Mouse (Mus musculus) macrophage (primary cell): ENCODE results near the gene Sema3c. TPM values are rescaled to one million over a fixed set of nuclear protein-coding genes. Genes with fewer than 3 reads are reported as not detected.
A peak's percentile ranks its signal among the peaks of the same experiment; 100 is the strongest.
"Not testable (repeated sequence)": the region's sequence is repeated elsewhere in the genome, so short reads cannot be mapped to it uniquely, and the experiment has no call there.

Source experiments
- H3K27ac ChIP-seq: fragments of 350-480 bp; formaldehyde crosslinking; 2 replicates; pipeline ENCODE4 v1.9.0; 2021
- H3K36me3 ChIP-seq: fragments of 350-480 bp; formaldehyde crosslinking; 2 replicates; pipeline ENCODE4 v1.9.0; 2021; ENCODE audit errors: inconsistent target
- H3K4me3 ChIP-seq: fragments of 350-480 bp; formaldehyde crosslinking; 2 replicates; pipeline ENCODE4 v1.9.0; 2021; ENCODE audit errors: inconsistent target
- H3K79me2 ChIP-seq: fragments of 350-480 bp; formaldehyde crosslinking; 2 replicates; pipeline ENCODE4 v1.9.0; 2021; ENCODE audit errors: inconsistent target
- WGBS: methylation state at CpG from one replicate; pipeline ENCODE4 v1.1.7; 2026; ENCODE audit warnings: inconsistent platforms; ENCODE audit not compliant: missing documents; 5-methylcytosine and 5-hydroxymethylcytosine counted together
- polyA plus RNA-seq: library from polyadenylated mRNA; stranded (reverse); fragments of 250-400 nt; gene quantifications from 3 replicates; pipeline ENCODE4 v1.2.4, GENCODE M21; 2018; ENCODE audit warnings: inconsistent platforms
- total RNA-seq, 78 experiments: library from RNA; depleted of rRNA; stranded (reverse); fragments of 250-400 nt; gene quantifications; 1 replicate in 9 of 78; 2 replicates in 24 of 78; 3 replicates in 43 of 78; 4 replicates in 2 of 78; pipeline ENCODE4 v1.2.4; 2018; ENCODE audit warnings: inconsistent platforms in 56 of 78

Gene Sema3c
- total RNA-seq (2018; cell fraction: chromatin; rRNA removed) = 1 to 10 TPM in 5 of 26 experiments, under 1 TPM in 5, not detected in 16; 0.16 to 9.8 (median 1.1) TPM
- under 1 TPM in 17 of 26 experiments, not detected in 9; 0.03 to 0.19 (median 0.09) TPM for total RNA-seq (2018; cell fraction: cytosol; rRNA removed)
- total RNA-seq (2018; cell fraction: nucleus; rRNA removed) = 1 to 10 TPM in 2 of 26 experiments, under 1 TPM in 12, not detected in 12; 0.12 to 3.7 (median 0.57) TPM
- polyA plus RNA-seq = 0.05 to 0.12 TPM (median 0.07 TPM) in 3 replicates

DNA sequence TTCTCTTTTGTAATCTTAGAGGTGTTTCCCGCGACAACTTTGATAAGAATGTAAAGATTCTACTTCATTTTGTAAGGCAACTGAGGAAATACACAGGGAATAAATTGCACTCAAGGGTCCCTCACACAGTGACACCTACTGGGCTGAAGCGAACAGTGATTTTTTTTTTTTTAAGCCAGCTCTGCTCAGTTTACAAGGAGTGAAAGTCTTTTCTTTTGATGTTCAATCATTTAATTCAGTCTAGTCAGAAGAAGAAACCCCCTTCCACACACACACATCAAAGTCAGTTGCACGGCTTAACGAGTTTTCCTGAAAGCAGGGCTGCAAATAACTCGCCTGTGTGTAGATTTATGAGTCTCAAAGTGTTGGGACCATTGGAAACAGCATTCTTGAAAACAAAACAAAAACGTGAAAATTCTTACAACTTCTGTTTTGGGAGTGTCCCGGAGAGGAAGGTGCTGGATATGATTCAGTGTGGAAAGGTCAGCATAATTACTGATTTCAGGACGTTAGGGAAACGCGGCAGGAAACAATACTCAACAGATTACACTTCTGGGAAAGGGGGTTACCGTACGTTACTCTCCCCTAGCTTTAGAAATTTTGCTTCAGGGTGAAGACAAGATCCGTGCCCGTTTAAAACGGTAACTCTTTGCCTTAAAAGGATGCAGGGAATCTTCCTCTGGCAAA, at the start of gene Sema3c:
Gene Sema3c, plus strand, starts transcription at position 588 of the 687 bp plus-strand sequence.
- WGBS = 2% methylated on average over 16 of the region's 16 CpGs
- no peaks in the 10 kb centered on the region for H3K36me3 ChIP-seq
- H3K4me3 ChIP-seq = peak within 1 kb of the TSS; percentile 20; the same call in 1 of the 2 replicates

DNA sequence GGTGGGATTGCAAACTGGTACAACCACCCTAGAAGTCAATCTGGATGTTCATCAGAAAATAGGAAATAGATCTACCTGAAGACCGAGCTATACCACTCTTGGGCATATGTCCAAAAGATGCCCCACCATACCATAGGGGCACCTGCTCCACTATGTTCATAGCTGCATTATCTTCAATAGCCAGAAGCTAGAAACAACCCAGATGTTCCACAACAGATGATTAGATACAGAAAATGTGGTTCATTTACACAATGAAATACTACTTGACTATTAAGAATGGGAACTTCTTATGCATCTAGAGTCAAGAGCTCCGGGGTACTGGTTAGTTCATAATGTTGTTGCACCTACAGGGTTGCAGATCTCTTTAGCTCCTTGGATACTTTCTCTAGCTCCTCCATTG, 42.9 kb upstream of the Sema3c start:
- H3K79me2 ChIP-seq, H3K36me3 ChIP-seq: not testable (repeated sequence)
- 74% methylated on average over 2 of the region's 2 CpGs for WGBS

More for the DNA sequence above, at the start of gene Sema3c:
- no peaks in the 10 kb centered on the region for H3K79me2 ChIP-seq
- no peak within 1 kb of the TSS for H3K27ac ChIP-seq

DNA sequence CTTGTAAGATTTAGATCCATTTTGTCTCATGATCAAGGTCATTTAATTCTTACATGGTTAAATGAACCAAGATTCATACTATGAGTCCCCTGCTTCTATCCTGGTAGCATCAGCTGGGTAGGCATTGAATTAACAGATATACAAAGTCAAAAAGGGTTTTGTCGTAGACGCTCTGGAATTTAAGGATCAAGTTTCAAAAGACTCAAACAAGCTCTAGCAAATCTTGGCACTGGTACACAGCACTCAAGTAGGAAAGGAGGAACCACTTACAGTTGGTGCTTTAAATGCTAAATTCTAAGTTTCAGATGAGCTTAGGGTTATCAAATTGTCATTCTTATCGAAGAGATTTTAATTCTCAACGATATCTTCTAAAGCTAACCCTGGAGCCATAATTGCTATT, 30.9 kb upstream of the Sema3c start:
- no peak overlapping the region for H3K4me3 ChIP-seq
- H3K79me2 ChIP-seq = no peaks in the 10 kb centered on the region
- no peak overlapping the region for H3K27ac ChIP-seq
- WGBS = 91% methylated on average over 4 of the region's 4 CpGs
- no peaks in the 10 kb centered on the region for H3K36me3 ChIP-seq

More for the DNA sequence above, 42.9 kb upstream of the Sema3c start:
- not testable (repeated sequence) for H3K27ac ChIP-seq, H3K4me3 ChIP-seq

DNA sequence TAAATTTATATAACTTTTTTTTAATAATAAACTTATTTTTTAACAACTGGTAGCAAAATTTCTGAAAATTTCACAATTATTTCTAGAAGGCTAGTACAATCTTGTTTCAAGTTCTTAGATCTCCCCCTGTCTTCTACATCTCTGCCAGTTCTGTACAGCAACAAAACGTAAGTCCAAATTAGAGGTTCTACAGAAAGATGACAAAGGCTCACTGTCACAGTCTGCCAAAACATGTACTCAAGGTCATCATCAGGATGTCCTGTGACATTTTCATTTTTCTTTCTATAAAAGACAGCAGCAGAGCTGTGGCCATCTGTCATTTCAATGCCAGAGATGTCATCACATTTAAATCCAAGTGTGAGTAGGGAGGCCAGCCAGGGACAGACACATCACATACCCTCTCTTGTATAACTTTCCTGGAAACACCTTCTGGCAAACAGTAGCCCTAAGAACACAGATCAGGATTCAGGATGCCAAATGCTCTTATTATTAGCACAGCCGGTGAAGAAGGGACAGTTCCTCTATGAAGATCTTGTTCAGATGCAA, 29.1 kb upstream of the Sema3c start:
- WGBS = 100% methylated on average over 2 of the region's 2 CpGs
- no peaks in the 10 kb centered on the region for H3K79me2 ChIP-seq
- no peak overlapping the region for H3K27ac ChIP-seq
- H3K4me3 ChIP-seq = no peak overlapping the region
- no peaks in the 10 kb centered on the region for H3K36me3 ChIP-seq

DNA sequence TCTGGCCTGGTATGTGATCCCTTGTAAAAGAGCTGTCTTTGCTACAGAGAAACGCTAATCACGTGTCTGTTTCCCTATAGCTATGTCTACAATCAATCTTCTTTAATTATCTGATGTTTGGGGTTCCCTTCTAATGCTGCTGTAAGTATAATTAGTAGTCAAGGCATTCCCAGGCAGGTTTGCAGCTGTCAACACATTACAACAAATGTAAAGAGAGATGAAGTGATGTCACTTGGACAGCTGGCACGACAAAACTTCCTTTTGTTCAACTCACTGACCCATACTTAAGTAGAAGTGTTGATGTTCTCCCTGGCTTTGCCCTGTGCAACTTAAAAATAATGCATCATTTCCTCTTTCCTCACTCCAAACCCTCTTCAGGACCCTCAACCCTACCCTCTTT, 22.4 kb upstream of the Sema3c start:
- H3K4me3 ChIP-seq = no peak overlapping the region
- no peaks in the 10 kb centered on the region for H3K79me2 ChIP-seq
- WGBS = 80% methylated on average over 3 of the region's 3 CpGs
- no peaks in the 10 kb centered on the region for H3K36me3 ChIP-seq
- H3K27ac ChIP-seq = no peak overlapping the region

DNA sequence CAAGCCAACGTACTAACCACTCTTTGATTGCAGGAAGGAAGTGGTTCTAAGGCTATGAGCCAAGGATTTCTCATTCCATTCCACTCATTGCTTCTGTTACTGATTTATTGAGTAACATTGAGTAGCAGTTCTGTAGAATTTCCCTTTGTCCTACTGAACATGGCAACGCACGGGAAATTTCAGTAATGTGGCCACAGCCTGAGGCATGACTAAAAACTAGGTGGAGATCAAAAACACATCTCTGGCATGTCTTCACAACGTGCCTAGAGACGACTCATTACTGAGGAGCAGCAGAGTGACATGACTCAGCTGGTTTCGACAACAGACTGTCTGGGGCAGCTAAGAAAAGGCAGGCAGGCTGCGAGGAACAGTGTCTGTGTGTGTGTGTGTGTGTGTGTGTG, 18.0 kb upstream of the Sema3c start:
- no peak overlapping the region for H3K27ac ChIP-seq

DNA sequence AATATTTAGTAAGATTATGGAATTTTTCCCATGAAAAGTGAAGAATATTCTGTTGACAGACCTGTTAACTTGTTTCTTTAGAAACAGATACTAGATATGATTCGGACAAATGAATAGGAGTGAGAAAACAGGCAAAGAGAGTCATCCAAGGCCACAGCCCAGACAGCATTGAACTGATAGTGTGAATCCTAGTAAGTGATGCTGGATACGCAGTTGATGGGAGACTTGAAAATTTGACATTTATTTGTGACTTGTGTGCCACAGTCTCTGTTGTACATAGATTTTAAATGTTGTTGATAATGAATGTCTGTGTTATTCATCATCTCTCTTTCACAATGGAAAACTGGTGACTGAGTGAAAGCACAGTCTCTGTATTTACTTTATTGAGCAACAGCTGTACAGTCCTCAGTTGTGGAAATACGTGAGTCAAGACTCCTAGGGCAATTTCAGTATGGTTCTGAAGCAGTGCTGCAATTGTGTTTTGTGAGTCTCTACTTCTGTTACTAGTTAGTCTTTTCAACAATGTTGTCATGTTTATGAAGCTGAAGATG, 17.3 kb upstream of the Sema3c start:
- Histone ChIP-seq H3K36me3 (no peaks in the 10 kb centered on the region), H3K27ac (no peak overlapping the region), H3K79me2 (no peaks in the 10 kb centered on the region), H3K4me3 (no peak overlapping the region)
- 82% methylated on average over 3 of the region's 3 CpGs for WGBS

More for the DNA sequence above, 18.0 kb upstream of the Sema3c start:
- no peaks in the 10 kb centered on the region for H3K79me2 ChIP-seq
- no peaks in the 10 kb centered on the region for H3K36me3 ChIP-seq
- 2% methylated on average over 7 of the region's 7 CpGs for WGBS
- H3K4me3 ChIP-seq = no peak overlapping the region

DNA sequence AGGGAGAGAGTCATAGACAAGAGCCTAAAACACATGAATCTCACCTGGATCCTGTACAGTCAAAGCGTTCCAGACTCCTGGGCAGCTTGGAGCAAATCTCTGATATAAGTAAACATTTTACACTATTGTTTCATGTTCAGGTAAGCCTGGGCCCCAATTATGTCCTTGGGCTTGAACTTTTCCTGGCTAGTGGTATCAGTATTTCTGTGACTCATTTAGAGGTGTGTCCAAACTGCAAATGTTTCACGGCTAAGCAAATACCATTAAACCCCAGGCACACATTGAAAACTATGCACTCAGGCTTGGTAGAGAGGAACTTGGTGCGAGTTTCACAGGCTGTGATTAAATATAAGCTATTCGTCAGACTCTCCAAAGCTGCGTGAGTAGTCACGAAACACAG, 2.5 kb upstream of the Sema3c start:
- Histone ChIP-seq H3K36me3 (no peaks in the 10 kb centered on the region), H3K79me2 (no peaks in the 10 kb centered on the region), H3K27ac (no peak overlapping the region), H3K4me3 (no peak overlapping the region)
- 90% methylated on average over 6 of the region's 6 CpGs for WGBS

DNA sequence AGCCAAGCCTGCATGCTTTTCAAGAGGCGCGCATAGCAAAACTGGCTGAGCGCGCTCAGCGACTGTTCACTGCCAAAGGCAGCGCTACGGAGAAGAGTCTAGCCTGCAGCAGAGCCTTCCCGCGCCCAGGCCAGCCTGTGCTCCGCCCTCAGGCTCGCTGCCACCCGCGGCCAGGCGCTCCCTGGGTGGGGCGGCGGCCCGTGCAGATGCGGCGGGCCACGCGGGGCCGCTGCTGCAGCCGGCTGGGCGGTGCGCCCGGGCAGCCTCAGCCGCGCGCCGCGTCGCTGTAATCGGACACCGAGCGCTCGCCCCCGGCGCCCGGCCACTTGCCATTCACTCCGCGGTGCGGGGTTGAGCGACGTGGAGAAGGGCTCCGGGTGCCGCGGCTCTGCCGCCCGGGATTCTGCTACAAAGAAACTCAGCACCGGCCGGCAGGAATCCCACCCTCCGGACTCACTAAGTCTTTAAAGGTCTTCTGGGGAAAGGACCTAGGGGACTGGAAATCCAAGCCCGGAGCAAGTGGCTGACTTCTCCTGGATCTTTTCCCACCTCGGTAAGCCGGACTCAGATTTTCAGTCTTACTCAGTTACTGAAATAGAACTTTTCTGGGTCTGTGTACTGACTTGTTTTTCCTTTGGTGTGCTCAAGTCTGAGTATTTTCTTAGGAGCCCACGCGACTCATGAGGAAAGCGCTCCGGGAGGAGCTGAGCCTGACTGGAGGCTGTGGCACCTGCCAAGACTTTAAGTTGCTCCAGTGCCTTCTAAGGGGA, 517 bp downstream of the Sema3c start:
- no peak overlapping the region for H3K27ac ChIP-seq
- H3K36me3 ChIP-seq = no peaks in the 10 kb centered on the region
- WGBS = 3% methylated on average over 57 of the region's 59 CpGs
- peak overlapping the region; percentile 20; the same call in 1 of the 2 replicates for H3K4me3 ChIP-seq
- no peaks in the 10 kb centered on the region for H3K79me2 ChIP-seq

DNA sequence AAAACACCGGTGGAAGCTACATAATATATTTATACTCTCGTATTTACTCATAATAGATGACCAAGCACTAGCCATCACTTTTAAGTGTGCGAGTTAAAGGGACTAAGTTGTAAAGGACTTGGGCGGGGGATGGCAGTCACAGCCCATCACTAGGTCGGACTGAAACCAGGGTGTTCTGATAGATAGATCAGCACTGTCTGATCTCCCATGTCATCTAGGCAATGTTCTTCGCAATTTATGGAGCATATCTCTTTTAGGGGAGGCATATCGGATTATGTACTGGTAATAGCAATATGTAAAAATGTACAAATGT, 1.1 kb downstream of the Sema3c start:
- no peaks in the 10 kb centered on the region for H3K36me3 ChIP-seq
- no peaks in the 10 kb centered on the region for H3K79me2 ChIP-seq
- H3K27ac ChIP-seq = no peak overlapping the region
- WGBS = 39% methylated on average over 7 of the region's 7 CpGs
- H3K4me3 ChIP-seq = no peak overlapping the region

DNA sequence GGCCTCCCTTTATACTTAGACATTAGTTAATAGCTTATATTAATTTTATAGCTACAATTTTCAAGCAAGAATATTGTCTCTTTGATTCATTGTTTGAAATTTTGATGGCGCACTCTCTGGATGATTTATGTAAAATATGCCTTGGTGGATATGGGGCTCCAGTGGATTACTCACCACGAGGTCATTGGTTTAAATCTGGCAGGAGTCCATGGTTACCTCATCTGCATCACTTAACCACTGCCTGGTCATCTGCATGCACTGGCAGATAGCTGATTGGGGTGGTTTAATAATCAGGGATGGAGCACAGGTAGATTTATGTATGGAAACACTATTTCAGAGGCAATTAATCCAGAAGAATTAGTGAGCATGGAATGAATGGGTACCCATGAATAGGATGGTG, 2.0 kb downstream of the Sema3c start:
- Histone ChIP-seq H3K4me3 (no peak overlapping the region), H3K36me3 (no peaks in the 10 kb centered on the region), H3K79me2 (no peaks in the 10 kb centered on the region), H3K27ac (no peak overlapping the region)
- 56% methylated on average over 2 of the region's 2 CpGs for WGBS

DNA sequence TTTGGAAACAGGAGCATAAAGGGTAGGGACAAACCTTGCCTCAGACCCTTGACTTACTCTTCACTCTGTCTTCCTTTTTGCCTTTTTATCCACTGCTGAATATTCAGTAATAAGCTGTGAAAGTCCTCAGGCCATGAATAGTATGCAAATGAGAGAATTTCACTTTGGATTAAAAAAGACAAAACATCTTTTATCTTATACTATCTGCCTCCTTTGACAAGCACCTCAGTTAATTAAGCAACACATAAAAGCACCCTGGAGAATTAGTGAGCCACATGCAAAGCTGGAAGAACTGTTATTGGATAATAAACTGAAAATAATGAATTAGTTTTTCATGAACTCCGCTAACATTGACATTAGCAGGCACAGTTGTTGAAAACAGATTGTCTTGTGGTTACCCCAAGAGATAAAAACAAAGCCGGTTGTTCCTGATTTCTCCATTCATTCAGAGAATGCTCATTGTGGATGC, 8.0 kb downstream of the Sema3c start:
- Histone ChIP-seq H3K27ac (no peak overlapping the region), H3K36me3 (no peaks in the 10 kb centered on the region), H3K4me3 (no peak overlapping the region), H3K79me2 (no peaks in the 10 kb centered on the region)
- WGBS = 75% methylated on average over 2 of the region's 2 CpGs

DNA sequence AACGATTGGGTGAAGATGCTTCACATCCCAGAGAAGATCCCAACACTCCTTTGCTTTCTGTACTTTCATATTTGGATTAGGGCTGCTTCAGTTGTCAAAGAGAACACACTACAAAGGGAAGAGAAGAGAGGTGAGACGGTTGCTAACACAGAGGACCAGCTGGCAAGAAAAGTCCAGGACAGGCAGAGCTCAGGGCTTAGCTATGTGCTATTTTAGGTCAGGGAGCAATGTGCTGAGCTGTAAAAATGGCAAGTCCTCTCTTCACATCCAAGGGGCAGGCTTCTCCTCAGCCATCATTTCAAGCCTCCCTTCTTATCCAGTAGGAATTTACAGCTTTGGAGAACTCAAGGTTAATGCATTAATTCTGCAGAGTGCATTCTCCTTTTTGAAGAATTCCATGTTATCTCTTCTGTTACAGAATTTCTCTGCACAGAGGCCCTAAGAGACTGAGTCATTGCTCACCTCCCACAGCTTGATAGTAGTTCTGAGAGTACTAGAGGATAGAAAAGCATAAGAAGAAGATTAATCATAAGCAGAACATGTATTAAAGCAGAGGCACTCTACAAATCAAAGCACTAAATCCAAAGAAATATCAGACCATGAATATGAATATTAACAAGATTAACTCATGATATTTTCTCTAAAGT, 10.3 kb downstream of the Sema3c start:
- Histone ChIP-seq H3K36me3 (no peaks in the 10 kb centered on the region), H3K4me3 (no peak overlapping the region), H3K79me2 (no peaks in the 10 kb centered on the region), H3K27ac (no peak overlapping the region)
- WGBS = 64% methylated on average over 2 of the region's 2 CpGs

DNA sequence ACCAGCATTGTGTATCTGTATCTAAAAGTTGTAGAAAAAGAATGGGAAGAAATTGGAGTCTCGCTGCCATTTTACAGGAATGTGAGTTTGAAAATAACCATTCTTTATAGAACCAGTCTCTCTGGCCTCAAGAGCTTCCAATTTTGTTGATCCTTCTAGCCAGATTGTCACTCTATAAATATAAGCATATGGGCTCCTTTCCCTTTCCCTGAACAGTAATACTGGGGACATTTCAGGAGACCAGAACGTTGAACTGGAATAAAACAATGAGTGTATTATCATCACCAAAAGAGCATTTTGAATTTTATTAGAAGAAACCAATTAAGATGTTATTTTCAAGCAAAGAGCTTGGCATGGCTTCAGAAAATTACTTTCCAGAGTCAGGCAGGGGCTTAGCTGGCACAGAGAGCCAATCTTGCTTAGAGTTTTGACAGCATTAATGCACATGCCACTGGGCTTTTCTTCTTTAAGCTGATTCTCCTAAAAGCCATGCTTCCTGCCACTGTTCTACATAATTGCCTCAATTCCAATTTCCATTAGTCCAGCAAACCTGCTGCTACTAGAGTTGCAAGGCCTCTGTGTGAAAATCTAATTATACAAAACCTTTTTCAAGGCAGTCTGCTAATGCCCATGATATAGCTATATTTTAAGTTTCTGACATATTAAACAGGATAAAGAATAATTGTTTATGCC, 12.6 kb downstream of the Sema3c start:
- Histone ChIP-seq H3K36me3 (no peaks in the 10 kb centered on the region), H3K27ac (no peak overlapping the region), H3K4me3 (no peak overlapping the region), H3K79me2 (no peaks in the 10 kb centered on the region)
- 92% methylated on average over 2 of the region's 2 CpGs for WGBS
